Mouse (Mus musculus) liver, embryonic 18 days (tissue): Measurements from ENCODE around the gene Vmn2r108. TPM values are rescaled to one million over a fixed set of nuclear protein-coding genes. Genes with fewer than 3 reads are reported as not detected.

Source experiments
- polyA plus RNA-seq: library from polyadenylated mRNA; depleted of rRNA; stranded (reverse); fragments of >200 nt; gene quantifications from 2 replicates; pipeline ENCODE4 v1.2.3, GENCODE M21; 2012; rRNA removed

The Vmn2r108 gene
- not detected in 2 replicates for polyA plus RNA-seq

DNA sequence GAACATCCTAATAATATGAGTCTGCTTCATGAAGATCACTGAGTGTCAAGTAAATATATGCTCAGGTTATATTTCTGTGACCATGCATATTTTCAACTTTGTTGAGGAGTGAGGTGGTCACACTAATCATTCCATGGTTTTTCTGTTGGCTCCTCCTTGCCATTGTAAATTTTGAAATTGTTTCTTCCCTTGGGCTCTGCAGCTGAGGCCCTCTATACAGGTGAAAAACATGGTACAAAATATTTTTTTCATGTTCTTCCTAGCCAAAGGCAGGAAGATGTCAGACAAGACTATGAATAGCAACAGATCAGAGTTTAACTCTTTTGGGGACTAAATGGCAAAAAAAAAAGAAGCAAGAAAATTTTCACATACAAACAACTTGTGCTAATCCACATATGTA is at the start of gene Vmn2r108:
Gene Vmn2r108 (minus strand): TSS at position 101 of the 400 bp plus-strand sequence.

DNA sequence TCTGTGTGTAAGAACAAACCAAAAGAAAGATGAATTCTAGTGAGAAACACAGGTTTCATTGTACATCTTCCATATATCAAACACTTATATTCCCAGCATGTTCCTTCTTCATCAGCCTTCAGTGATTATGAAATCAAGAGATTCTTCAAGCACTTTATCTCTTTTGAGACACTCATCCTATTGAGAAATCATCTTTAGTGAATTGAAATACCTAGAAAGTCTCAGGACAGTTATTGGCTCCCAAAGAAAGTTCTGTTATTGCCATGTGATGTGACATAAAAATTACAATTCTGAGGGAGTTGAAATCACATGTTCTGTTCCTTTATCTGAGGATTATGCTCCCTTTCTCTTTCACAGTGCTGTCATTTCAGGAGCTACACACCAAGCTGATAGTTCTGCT is 16.7 kb upstream of the Vmn2r108 start, which contains the start of gene Vmn1r225:
Gene Vmn1r225 (plus strand): TSS at position 301 of the 400 bp plus-strand sequence.

DNA sequence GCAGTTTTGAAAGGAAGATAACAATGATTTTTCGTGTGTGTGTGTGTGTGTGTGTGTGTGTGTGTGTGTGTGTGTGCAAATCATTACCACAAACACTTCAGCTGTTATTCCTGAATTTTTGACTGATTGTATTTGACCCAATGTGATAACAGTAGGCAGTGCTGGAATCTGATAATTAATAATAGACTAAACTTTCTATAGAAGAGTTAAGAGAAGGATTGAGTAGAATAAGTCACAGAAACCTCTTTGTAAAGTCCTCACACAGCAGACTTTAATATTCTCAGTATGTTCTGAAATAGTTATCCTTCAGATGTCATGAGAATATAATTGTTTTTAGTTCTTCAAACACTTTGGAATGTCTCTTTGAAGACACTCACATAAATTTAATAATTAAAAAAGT is 67.3 kb downstream of the Vmn2r108 start, which contains the start of gene Vmn1r224:
Gene Vmn1r224 (plus strand): TSS at position 301 of the 400 bp plus-strand sequence.

Other genes with a start within 250 kb of the Vmn2r108 start
- gene Vmn2r105, start 246.3 kb downstream of the Vmn2r108 start, polyA plus RNA-seq, result not detected in 2 replicates
- gene Vmn2r106, start 195.8 kb downstream of the Vmn2r108 start, polyA plus RNA-seq, result not detected in 2 replicates
- gene Vmn2r107, start 136.1 kb downstream of the Vmn2r108 start, polyA plus RNA-seq, result not detected in 2 replicates
- not detected in 2 replicates for gene Vmn1r224, start 67.2 kb downstream of the Vmn2r108 start, polyA plus RNA-seq
- gene Vmn1r225, start 16.8 kb upstream of the Vmn2r108 start, polyA plus RNA-seq, result not detected in 2 replicates
- gene Vmn2r109, start 83.4 kb upstream of the Vmn2r108 start, polyA plus RNA-seq, result not detected in 2 replicates
- not detected in 2 replicates for gene Vmn2r110, start 115.1 kb upstream of the Vmn2r108 start, polyA plus RNA-seq
- not detected in 2 replicates for gene Fpr-rs3, start 143.5 kb upstream of the Vmn2r108 start, polyA plus RNA-seq
- gene Vmn1r226, start 201.5 kb upstream of the Vmn2r108 start, polyA plus RNA-seq, result not detected in 2 replicates
- not detected in 2 replicates for gene Vmn1r227, start 248.5 kb upstream of the Vmn2r108 start, polyA plus RNA-seq